Mouse (Mus musculus) kidney, embryonic 15.5 days (tissue): ENCODE measurements around the gene Mapkapk3. TPM values are rescaled to one million over a fixed set of nuclear protein-coding genes. Genes with fewer than 3 reads are reported as not detected.

ENCODE experiments used
- ATAC-seq: fragments of 200-750 bp; cut with Nextera tagmentation; replicated peaks from 2 replicates; pipeline ENCODE4 v1.8.0; 2017; ENCODE audit warnings: moderate TSS enrichment; ENCODE audit not compliant: low FRiP score
- H3K27ac ChIP-seq: fragments of 300-500 bp; sonication (generic); 2 replicates; pipeline ENCODE4 v1.5.1; 2015; ENCODE audit warnings: mild to moderate bottlenecking, inconsistent platforms
- H3K27me3 ChIP-seq: fragments of 300-500 bp; sonication (generic); 2 replicates; pipeline ENCODE4 v1.6.1; 2015; ENCODE audit warnings: inconsistent platforms
- H3K36me3 ChIP-seq: fragments of 300-500 bp; sonication (generic); 2 replicates; pipeline ENCODE4 v1.6.1; 2015; ENCODE audit warnings: inconsistent platforms
- H3K4me1 ChIP-seq: fragments of 300-500 bp; sonication (generic); 2 replicates; pipeline ENCODE4 v1.6.1; 2015; ENCODE audit warnings: inconsistent platforms
- H3K4me2 ChIP-seq: fragments of 300-500 bp; sonication (generic); 2 replicates; pipeline ENCODE4 v1.6.1; 2015; ENCODE audit warnings: moderate library complexity, mild to moderate bottlenecking, inconsistent platforms
- H3K4me3 ChIP-seq: fragments of 300-500 bp; sonication (generic); replicated peaks from 2 replicates; pipeline ENCODE4 v1.5.1; 2015; ENCODE audit warnings: mild to moderate bottlenecking, inconsistent platforms
- H3K9ac ChIP-seq: fragments of 300-500 bp; sonication (generic); 2 replicates; pipeline ENCODE4 v1.6.1; 2015; ENCODE audit warnings: mild to moderate bottlenecking, inconsistent platforms
- H3K9me3 ChIP-seq: fragments of 300-500 bp; sonication (generic); replicated peaks from 2 replicates; pipeline ENCODE4 v1.6.1; 2016; ENCODE audit warnings: inconsistent platforms
- WGBS: fragments of 180-500 bp; shearing (Covaris S2); methylation state at CpG from one replicate; pipeline ENCODE4 v1.1.7; 2015; ENCODE audit warnings: mixed read lengths; 5-methylcytosine and 5-hydroxymethylcytosine counted together
- polyA plus RNA-seq: library from polyadenylated mRNA; unstranded; fragments of >200 nt; fragmentation: Nextera tagmentation; extraction: Ambion mirVana; gene quantifications from 2 replicates; pipeline ENCODE4 v1.2.1, GENCODE M21; 2015

The Mapkapk3 gene
- polyA plus RNA-seq, 1 experiment from 2014 or later: 7.8 TPM

- peaks cover 11% of the 10 kb centered on the region for H3K27me3 ChIP-seq
- H3K36me3 ChIP-seq: peaks cover 23% of the 10 kb centered on the region
- WGBS: 83% methylated on average over 4 of the region's 4 CpGs
- H3K4me1 ChIP-seq: peaks cover 30% of the 10 kb centered on the region
- H3K9me3 ChIP-seq: no peaks in the 10 kb centered on the region
- peak overlapping the region; percentile 88 for H3K4me2 ChIP-seq
- peak overlapping the region; percentile 75 for H3K4me3 ChIP-seq
- peak overlapping the region; percentile 20; the same call in 1 of the 2 replicates for H3K27ac ChIP-seq
- no peak for ATAC-seq
- peak overlapping the region; percentile 72 for H3K9ac ChIP-seq
Observed at GRCm38 (mm10) chr9:107297658-107298057, 8.0 kb upstream of the Mapkapk3 start.

- peak overlapping the region; percentile 88 for H3K4me2 ChIP-seq
- ATAC-seq: peak; percentile 4; the same call in 1 of the 2 replicates
- whole genome bisulfite sequencing: 6% methylated on average over 16 of the region's 16 CpGs
- H3K4me1 ChIP-seq: peaks cover 30% of the 10 kb centered on the region
- H3K9ac ChIP-seq: peak overlapping the region; percentile 72
- peaks cover 21% of the 10 kb centered on the region for H3K36me3 ChIP-seq
- H3K9me3 ChIP-seq: no peaks in the 10 kb centered on the region
- peak overlapping the region; percentile 92 for H3K27ac ChIP-seq
- H3K4me3 ChIP-seq: peak overlapping the region; percentile 75
- H3K27me3 ChIP-seq: peaks cover 16% of the 10 kb centered on the region
Observed at GRCm38 (mm10) chr9:107297059-107297458, 7.4 kb upstream of the Mapkapk3 start.

GRCm38 (mm10) chr9:107296501-107296965 is 6.9 kb upstream of the Mapkapk3 start:
- WGBS: under 1% methylated on average over 31 of the region's 31 CpGs
- ATAC-seq: peak; percentile 97
- peak overlapping the region; percentile 75 for H3K4me3 ChIP-seq
- H3K9ac ChIP-seq: peak overlapping the region; percentile 72
- peak overlapping the region; percentile 92 for H3K27ac ChIP-seq
- peaks cover 16% of the 10 kb centered on the region for H3K27me3 ChIP-seq
- no peaks in the 10 kb centered on the region for H3K9me3 ChIP-seq
- peaks cover 16% of the 10 kb centered on the region for H3K36me3 ChIP-seq
- peak overlapping the region; percentile 88 for H3K4me2 ChIP-seq
- peaks cover 30% of the 10 kb centered on the region for H3K4me1 ChIP-seq

- Histone ChIP-seq H3K9ac (peak overlapping the region; percentile 37; the same call in 1 of the 2 replicates), H3K9me3 (no peaks in the 10 kb centered on the region), H3K27ac (peak overlapping the region; percentile 92), H3K36me3 (peaks cover 11% of the 10 kb centered on the region), H3K27me3 (peaks cover 16% of the 10 kb centered on the region), H3K4me3 (peak overlapping the region; percentile 75), H3K4me1 (peaks cover 30% of the 10 kb centered on the region), H3K4me2 (peak overlapping the region; percentile 88)
- WGBS: 5% methylated on average over 14 of the region's 14 CpGs
- peak; percentile 38 for ATAC-seq
Observed at GRCm38 (mm10) chr9:107296041-107296440, 6.4 kb upstream of the Mapkapk3 start.

- Histone ChIP-seq H3K4me3 (peak within 1 kb of the TSS; percentile 75), H3K4me2 (peak within 1 kb of the TSS; percentile 88), H3K9ac (peak within 1 kb of the TSS; percentile 72)
Observed at GRCm38 (mm10) chr9:107296016-107296040, 6.2 kb upstream of the Mapkapk3 start, which contains the start of gene Cish. Cish (plus strand) TSS chr9:107296026.

GRCm38 (mm10) chr9:107295616-107296015 is 5.9 kb upstream of the Mapkapk3 start:
- H3K4me2 ChIP-seq: peak overlapping the region; percentile 88; the same call in 1 of the 2 replicates
- peaks cover 30% of the 10 kb centered on the region for H3K4me1 ChIP-seq
- no peak overlapping the region for H3K9ac ChIP-seq
- no peak for ATAC-seq
- H3K36me3 ChIP-seq: peaks cover 6% of the 10 kb centered on the region
- H3K27ac ChIP-seq: peak overlapping the region; percentile 92; the same call in 1 of the 2 replicates
- 58% methylated on average over 4 of the region's 4 CpGs for WGBS
- H3K27me3 ChIP-seq: peaks cover 16% of the 10 kb centered on the region
- no peak overlapping the region for H3K4me3 ChIP-seq
- no peaks in the 10 kb centered on the region for H3K9me3 ChIP-seq

More at GRCm38 (mm10) chr9:107296016-107296040, 6.2 kb upstream of the Mapkapk3 start, which contains the start of gene Cish:
- Histone ChIP-seq H3K36me3 (peaks cover 9% of the 10 kb centered on the region), H3K4me1 (peaks cover 30% of the 10 kb centered on the region), H3K9me3 (no peaks in the 10 kb centered on the region), H3K27me3 (peaks cover 16% of the 10 kb centered on the region), H3K27ac (peak within 1 kb of the TSS; percentile 92)
- no peak for ATAC-seq

GRCm38 (mm10) chr9:107294249-107294648 is 4.6 kb upstream of the Mapkapk3 start:
- Histone ChIP-seq H3K4me3 (no peak overlapping the region), H3K4me1 (peaks cover 41% of the 10 kb centered on the region), H3K9ac (no peak overlapping the region), H3K27ac (no peak overlapping the region), H3K4me2 (no peak overlapping the region), H3K9me3 (no peaks in the 10 kb centered on the region), H3K27me3 (peaks cover 16% of the 10 kb centered on the region), H3K36me3 (no peaks in the 10 kb centered on the region)
- ATAC-seq: no peak
- 1% methylated on average over 6 of the region's 6 CpGs for WGBS

- Histone ChIP-seq H3K4me3 (no peak overlapping the region), H3K36me3 (no peaks in the 10 kb centered on the region), H3K9ac (no peak overlapping the region), H3K9me3 (no peaks in the 10 kb centered on the region), H3K4me1 (peaks cover 20% of the 10 kb centered on the region), H3K27ac (no peak overlapping the region), H3K4me2 (no peak overlapping the region), H3K27me3 (peaks cover 16% of the 10 kb centered on the region)
- WGBS: 27% methylated on average over 10 of the region's 10 CpGs
- 0 out of 2 replicates have a peak, but pooled peaks have one; percentile 9 for ATAC-seq
Observed at GRCm38 (mm10) chr9:107290897-107291296, 1.2 kb upstream of the Mapkapk3 start.

- Histone ChIP-seq H3K36me3 (no peaks in the 10 kb centered on the region), H3K27me3 (peaks cover 15% of the 10 kb centered on the region), H3K4me1 (peaks cover 17% of the 10 kb centered on the region), H3K9me3 (no peaks in the 10 kb centered on the region), H3K4me2 (peak overlapping the region; percentile 88), H3K9ac (no peak overlapping the region; the same call in 1 of the 2 replicates), H3K27ac (peak overlapping the region; percentile 45; the same call in 1 of the 2 replicates), H3K4me3 (peak overlapping the region; percentile 51)
- 33% methylated on average over 8 of the region's 8 CpGs for WGBS
- no peak for ATAC-seq
Observed at GRCm38 (mm10) chr9:107288711-107289110, 966 bp downstream of the Mapkapk3 start.

- Histone ChIP-seq H3K9ac (no peak overlapping the region), H3K27me3 (peaks cover 10% of the 10 kb centered on the region), H3K9me3 (no peaks in the 10 kb centered on the region), H3K4me3 (no peak overlapping the region), H3K27ac (no peak overlapping the region), H3K4me2 (peak overlapping the region; percentile 88), H3K4me1 (peaks cover 17% of the 10 kb centered on the region), H3K36me3 (no peaks in the 10 kb centered on the region)
- WGBS: 91% methylated on average over 14 of the region's 14 CpGs
- no peak for ATAC-seq
Observed at GRCm38 (mm10) chr9:107288105-107288650, 1.5 kb downstream of the Mapkapk3 start.

GRCm38 (mm10) chr9:107287294-107287693 is 2.4 kb downstream of the Mapkapk3 start:
- ATAC-seq: no peak
- H3K4me3 ChIP-seq: no peak overlapping the region
- no peak overlapping the region for H3K27ac ChIP-seq
- H3K9me3 ChIP-seq: no peaks in the 10 kb centered on the region
- WGBS: 65% methylated on average over 2 of the region's 2 CpGs
- H3K36me3 ChIP-seq: no peaks in the 10 kb centered on the region
- no peak overlapping the region for H3K9ac ChIP-seq
- H3K27me3 ChIP-seq: peaks cover under 1% of the 10 kb centered on the region; the same call in 1 of the 2 replicates
- H3K4me2 ChIP-seq: no peak overlapping the region
- peaks cover 17% of the 10 kb centered on the region for H3K4me1 ChIP-seq

GRCm38 (mm10) chr9:107285009-107285408 is 4.7 kb downstream of the Mapkapk3 start:
- no peak overlapping the region for H3K4me3 ChIP-seq
- no peak overlapping the region for H3K9ac ChIP-seq
- no peak overlapping the region for H3K27ac ChIP-seq
- WGBS: 25% methylated on average over 3 of the region's 3 CpGs
- H3K27me3 ChIP-seq: no peaks in the 10 kb centered on the region
- H3K9me3 ChIP-seq: no peaks in the 10 kb centered on the region
- H3K4me1 ChIP-seq: peaks cover 20% of the 10 kb centered on the region
- H3K4me2 ChIP-seq: no peak overlapping the region
- ATAC-seq: no peak
- no peaks in the 10 kb centered on the region for H3K36me3 ChIP-seq

GRCm38 (mm10) chr9:107282951-107283350 is 6.7 kb downstream of the Mapkapk3 start:
- Histone ChIP-seq H3K9me3 (no peaks in the 10 kb centered on the region), H3K4me3 (no peak overlapping the region), H3K27ac (no peak overlapping the region), H3K36me3 (no peaks in the 10 kb centered on the region), H3K4me1 (peaks cover 15% of the 10 kb centered on the region), H3K9ac (no peak overlapping the region), H3K4me2 (no peak overlapping the region), H3K27me3 (no peaks in the 10 kb centered on the region)
- no peak for ATAC-seq
- 88% methylated on average over 9 of the region's 9 CpGs for WGBS
